Mouse (Mus musculus): ENCODE results near the gene Kiss1. TPM values are rescaled to one million over a fixed set of nuclear protein-coding genes. Genes with fewer than 3 reads are reported as not detected.
A peak's percentile ranks its signal among the peaks of the same experiment; 100 is the strongest.

The Kiss1 gene
- polyA plus RNA-seq, 1 experiment, result not detected

- Histone ChIP-seq H3K4me1 (ENCODE audit: control insufficient read depth, insufficient read depth, low read length) (no peaks in the 10 kb centered on the region), H3K27ac (ENCODE audit: insufficient read depth, low read length) (no peak overlapping the region), H3K27me3 (ENCODE audit: control insufficient read depth, insufficient read depth, low read length) (no peaks in the 10 kb centered on the region), H3K4me3 (replicated peaks; ENCODE audit: insufficient read depth, low read depth, low read length) (no peak overlapping the region)
- DNase-seq, result peak; percentile 40 to 48
- WGBS, result 10% methylated on average over 6 of the region's 6 CpGs
- no peak for TF ChIP-seq POLR2A (IDR thresholded peaks at IDR 0.05; ENCODE audit: borderline replicate concordance, insufficient read depth, low read length)
- peak; percentile 48 for TF ChIP-seq CTCF (IDR thresholded peaks at IDR 0.05; ENCODE audit: borderline replicate concordance, insufficient read depth, low read depth, low read length)
These were observed 14.4 kb upstream of the Kiss1 start for GRCm38 (mm10) chr1:133307318-133307717.

- no peak for DNase-seq
- WGBS, result 76% methylated on average over 14 of the region's 14 CpGs
- Histone ChIP-seq H3K27me3 (ENCODE audit: control insufficient read depth, insufficient read depth, low read length) (no peaks in the 10 kb centered on the region), H3K4me3 (replicated peaks; ENCODE audit: insufficient read depth, low read depth, low read length) (no peak within 1 kb of the TSS), H3K4me1 (ENCODE audit: control insufficient read depth, insufficient read depth, low read length) (no peaks in the 10 kb centered on the region), H3K27ac (ENCODE audit: insufficient read depth, low read length) (no peak within 1 kb of the TSS)
- no peak for TF ChIP-seq POLR2A (IDR thresholded peaks at IDR 0.05; ENCODE audit: borderline replicate concordance, insufficient read depth, low read length)
- no peak for TF ChIP-seq CTCF (IDR thresholded peaks at IDR 0.05; ENCODE audit: borderline replicate concordance, insufficient read depth, low read depth, low read length)
These were observed 11.9 kb upstream of the Kiss1 start, which contains the start of gene Golt1a for GRCm38 (mm10) chr1:133309652-133310267. TSS of gene Golt1a (plus strand) at chr1:133309800.

- H3K4me3 ChIP-seq (replicated peaks; ENCODE audit: insufficient read depth, low read depth, low read length), result no peak overlapping the region
- no peak overlapping the region for H3K27ac ChIP-seq (ENCODE audit: insufficient read depth, low read length)
- no peaks in the 10 kb centered on the region for H3K27me3 ChIP-seq (ENCODE audit: control insufficient read depth, insufficient read depth, low read length)
- 76% methylated on average over 4 of the region's 4 CpGs for WGBS
- TF ChIP-seq POLR2A (IDR thresholded peaks at IDR 0.05; ENCODE audit: borderline replicate concordance, insufficient read depth, low read length) (no peak), CTCF (IDR thresholded peaks at IDR 0.05; ENCODE audit: borderline replicate concordance, insufficient read depth, low read depth, low read length) (0 out of 2 replicates have a peak, but pooled peaks have one; percentile 6)
- H3K4me1 ChIP-seq (ENCODE audit: control insufficient read depth, insufficient read depth, low read length), result no peaks in the 10 kb centered on the region
- no peak for DNase-seq
These were observed 10.4 kb upstream of the Kiss1 start for GRCm38 (mm10) chr1:133311240-133311639.

- WGBS, result 5% methylated on average over 10 of the region's 10 CpGs
- no peak overlapping the region for H3K4me3 ChIP-seq (replicated peaks; ENCODE audit: insufficient read depth, low read depth, low read length)
- no peak for DNase-seq
- no peaks in the 10 kb centered on the region for H3K4me1 ChIP-seq (ENCODE audit: control insufficient read depth, insufficient read depth, low read length)
- H3K27me3 ChIP-seq (ENCODE audit: control insufficient read depth, insufficient read depth, low read length), result no peaks in the 10 kb centered on the region
- no peak for TF ChIP-seq CTCF (IDR thresholded peaks at IDR 0.05; ENCODE audit: borderline replicate concordance, insufficient read depth, low read depth, low read length)
- no peak overlapping the region for H3K27ac ChIP-seq (ENCODE audit: insufficient read depth, low read length)
These were observed 9.7 kb upstream of the Kiss1 start for GRCm38 (mm10) chr1:133311946-133312345.

GRCm38 (mm10) chr1:133314364-133314763 lies 7.3 kb upstream of the Kiss1 start:
- DNase-seq, result peak in 1 of 2 experiments; percentile 18
- WGBS, result 36% methylated on average over 8 of the region's 8 CpGs
- Histone ChIP-seq H3K27ac (ENCODE audit: insufficient read depth, low read length) (no peak overlapping the region), H3K27me3 (ENCODE audit: control insufficient read depth, insufficient read depth, low read length) (no peaks in the 10 kb centered on the region), H3K4me3 (replicated peaks; ENCODE audit: insufficient read depth, low read depth, low read length) (no peak overlapping the region), H3K4me1 (ENCODE audit: control insufficient read depth, insufficient read depth, low read length) (no peaks in the 10 kb centered on the region)
- TF ChIP-seq CTCF (IDR thresholded peaks at IDR 0.05; ENCODE audit: borderline replicate concordance, insufficient read depth, low read depth, low read length), result peak; percentile 67
- no peak for TF ChIP-seq POLR2A (IDR thresholded peaks at IDR 0.05; ENCODE audit: borderline replicate concordance, insufficient read depth, low read length)

GRCm38 (mm10) chr1:133315775-133316174 lies 5.9 kb upstream of the Kiss1 start:
- TF ChIP-seq POLR2A (IDR thresholded peaks at IDR 0.05; ENCODE audit: borderline replicate concordance, insufficient read depth, low read length), result no peak
- TF ChIP-seq CTCF (IDR thresholded peaks at IDR 0.05; ENCODE audit: borderline replicate concordance, insufficient read depth, low read depth, low read length), result no peak
- H3K27ac ChIP-seq (ENCODE audit: insufficient read depth, low read length), result no peak overlapping the region
- no peak for DNase-seq
- whole genome bisulfite sequencing, result 75% methylated on average over 6 of the region's 6 CpGs
- no peaks in the 10 kb centered on the region for H3K27me3 ChIP-seq (ENCODE audit: control insufficient read depth, insufficient read depth, low read length)
- no peaks in the 10 kb centered on the region for H3K4me1 ChIP-seq (ENCODE audit: control insufficient read depth, insufficient read depth, low read length)
- H3K4me3 ChIP-seq (replicated peaks; ENCODE audit: insufficient read depth, low read depth, low read length), result no peak overlapping the region

GRCm38 (mm10) chr1:133316577-133316976 lies 5.1 kb upstream of the Kiss1 start:
- no peaks in the 10 kb centered on the region for H3K27me3 ChIP-seq (ENCODE audit: control insufficient read depth, insufficient read depth, low read length)
- 83% methylated on average over 4 of the region's 4 CpGs for WGBS
- no peak overlapping the region for H3K4me3 ChIP-seq (replicated peaks; ENCODE audit: insufficient read depth, low read depth, low read length)
- no peak for TF ChIP-seq POLR2A (IDR thresholded peaks at IDR 0.05; ENCODE audit: borderline replicate concordance, insufficient read depth, low read length)
- no peak for DNase-seq
- H3K27ac ChIP-seq (ENCODE audit: insufficient read depth, low read length), result no peak overlapping the region
- H3K4me1 ChIP-seq (ENCODE audit: control insufficient read depth, insufficient read depth, low read length), result no peaks in the 10 kb centered on the region

GRCm38 (mm10) chr1:133317149-133317548 lies 4.5 kb upstream of the Kiss1 start:
- 15% methylated on average over 1 of the region's 1 CpGs for WGBS
- Histone ChIP-seq H3K4me3 (replicated peaks; ENCODE audit: insufficient read depth, low read depth, low read length) (no peak overlapping the region), H3K4me1 (ENCODE audit: control insufficient read depth, insufficient read depth, low read length) (no peaks in the 10 kb centered on the region), H3K27ac (ENCODE audit: insufficient read depth, low read length) (no peak overlapping the region), H3K27me3 (ENCODE audit: control insufficient read depth, insufficient read depth, low read length) (no peaks in the 10 kb centered on the region)
- TF ChIP-seq POLR2A (IDR thresholded peaks at IDR 0.05; ENCODE audit: borderline replicate concordance, insufficient read depth, low read length), result no peak
- no peak for TF ChIP-seq CTCF (IDR thresholded peaks at IDR 0.05; ENCODE audit: borderline replicate concordance, insufficient read depth, low read depth, low read length)
- DNase-seq, result no peak
